Mouse (Mus musculus) frontal cortex, postnatal 36 days (tissue): ENCODE data around the gene 9530068E07Rik.
"Not testable (repeated sequence)": the region's sequence is repeated elsewhere in the genome, so short reads cannot be mapped to it uniquely, and the experiment has no call there.

Experiments
- DNase-seq, 2 experiments: peaks; one replicate each; pipeline ENCODE4 v3.0.0; 2022; ENCODE audit warnings: low spot score in 2 of 2

9530068E07Rik gene

DNA sequence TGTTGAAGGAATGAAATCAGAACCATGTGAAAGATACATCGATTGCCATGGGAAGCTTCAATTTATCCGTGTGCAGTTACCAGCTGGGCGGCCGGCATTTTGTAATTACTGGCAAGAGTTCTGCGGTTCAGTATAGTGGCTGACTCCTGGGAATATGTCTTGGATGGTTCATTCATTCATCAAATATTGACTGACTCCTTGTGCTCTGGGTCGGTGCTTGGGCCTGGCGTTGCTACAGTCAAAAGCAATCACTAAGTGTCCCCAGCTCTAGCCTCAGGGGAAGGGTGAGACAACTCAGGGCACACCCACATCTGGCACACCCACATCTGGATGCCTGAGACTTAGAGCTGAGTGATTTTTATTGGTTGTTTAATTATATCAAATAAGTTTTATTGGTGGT, 22.4 kb upstream of the 9530068E07Rik start:
- DNase-seq: no peak

DNA sequence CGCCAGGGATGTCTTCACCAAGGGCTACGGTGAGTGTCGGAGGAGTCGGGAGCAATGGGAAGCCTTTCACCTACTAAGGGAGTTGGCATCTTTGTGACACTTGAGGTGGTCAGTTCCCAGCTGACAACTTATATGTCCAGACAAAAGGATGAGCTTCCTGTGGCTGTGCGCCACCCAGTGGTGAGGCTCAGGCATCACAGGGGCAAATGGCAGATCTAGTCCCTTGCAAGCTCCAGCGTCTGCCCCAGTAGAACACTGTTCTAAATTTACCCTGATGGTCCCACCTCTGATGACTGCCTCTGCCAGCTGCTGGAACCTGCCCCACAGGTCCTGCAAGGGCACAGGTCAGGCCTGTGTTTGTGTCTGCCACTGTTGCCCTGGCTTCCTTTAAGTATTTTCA, 21.9 kb upstream of the 9530068E07Rik start:
- DNase-seq: peak; percentile 22 to 45

GRCm38 (mm10) chr11:52377579-52377978, 18.6 kb upstream of the 9530068E07Rik start:
- DNase-seq: no peak

DNA sequence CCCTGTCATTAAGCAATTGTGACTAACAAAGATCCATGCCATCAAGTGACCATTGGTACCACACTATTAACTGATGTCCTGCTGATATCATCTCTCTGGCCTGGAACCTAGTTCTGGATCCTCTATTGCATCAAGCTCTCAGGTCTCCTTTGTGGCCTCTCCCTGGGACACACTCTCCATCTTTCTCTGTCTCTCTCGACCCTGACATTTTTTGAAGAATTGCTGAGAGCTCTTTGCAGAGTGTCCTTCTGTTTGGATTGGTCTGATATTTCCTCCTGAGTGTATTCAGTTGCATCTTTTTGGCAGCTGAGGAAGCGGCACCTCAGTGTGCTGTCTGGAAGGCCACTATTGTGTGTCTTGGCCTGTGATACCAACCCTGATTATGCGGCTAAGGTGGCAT, 17.0 kb upstream of the 9530068E07Rik start:
- DNase-seq: no peak

DNA sequence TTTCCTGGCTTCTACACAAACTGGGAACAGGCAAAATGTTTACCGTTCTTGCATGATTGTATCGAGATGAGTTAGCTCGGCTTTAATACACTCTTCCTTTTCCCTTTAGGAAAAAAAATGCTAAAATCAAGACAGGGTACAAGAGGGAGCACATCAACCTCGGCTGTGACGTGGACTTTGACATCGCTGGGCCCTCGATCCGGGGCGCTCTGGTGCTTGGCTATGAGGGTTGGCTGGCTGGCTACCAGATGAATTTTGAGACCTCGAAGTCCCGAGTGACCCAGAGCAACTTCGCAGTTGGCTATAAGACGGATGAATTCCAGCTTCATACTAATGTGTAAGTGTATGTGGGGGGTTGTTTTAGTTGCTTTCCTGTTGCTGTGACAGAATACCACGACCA, 12.5 kb upstream of the 9530068E07Rik start:
- no peak for DNase-seq

- DNase-seq: no peak
Observed at GRCm38 (mm10) chr11:52384667-52385066, 11.6 kb upstream of the 9530068E07Rik start.

DNA sequence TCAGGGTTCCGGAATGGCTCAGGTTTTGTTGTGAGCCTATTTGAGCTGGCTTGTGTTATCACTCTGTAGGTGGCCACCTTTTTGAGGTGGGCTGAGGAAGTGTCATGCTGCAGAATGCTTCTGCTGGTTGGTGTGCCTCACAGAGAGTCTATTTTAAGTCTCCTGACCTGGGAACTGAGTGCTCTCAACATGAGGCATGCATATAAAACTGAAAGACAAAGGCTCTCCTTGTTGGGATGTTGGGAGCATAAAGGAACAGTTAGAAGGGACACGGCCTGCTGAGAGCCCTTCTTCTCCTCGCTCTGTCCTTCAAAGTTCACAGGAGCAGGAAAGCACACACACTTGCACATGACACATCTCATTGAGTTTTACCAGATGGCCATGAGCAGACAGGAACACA, 9.3 kb upstream of the 9530068E07Rik start:
- no peak for DNase-seq

DNA sequence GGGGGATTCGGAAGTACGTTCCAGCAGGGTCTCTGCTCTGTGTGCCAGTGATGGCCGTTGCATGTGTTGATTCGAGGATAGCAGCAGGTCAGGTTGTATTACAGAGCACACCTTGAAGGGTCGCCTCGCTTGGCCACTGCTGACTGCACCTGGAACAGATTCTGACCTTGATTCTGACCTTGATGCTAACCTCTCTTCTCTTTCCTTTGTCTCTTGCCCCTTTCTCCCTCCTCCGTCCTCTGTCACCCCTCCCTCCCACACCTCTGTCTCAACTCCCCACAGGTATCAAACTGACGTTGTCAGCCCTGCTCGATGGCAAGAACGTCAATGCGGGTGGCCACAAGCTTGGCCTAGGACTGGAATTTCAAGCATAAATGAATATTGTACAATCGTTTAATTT, 8.1 kb upstream of the 9530068E07Rik start:
- DNase-seq: no peak

DNA sequence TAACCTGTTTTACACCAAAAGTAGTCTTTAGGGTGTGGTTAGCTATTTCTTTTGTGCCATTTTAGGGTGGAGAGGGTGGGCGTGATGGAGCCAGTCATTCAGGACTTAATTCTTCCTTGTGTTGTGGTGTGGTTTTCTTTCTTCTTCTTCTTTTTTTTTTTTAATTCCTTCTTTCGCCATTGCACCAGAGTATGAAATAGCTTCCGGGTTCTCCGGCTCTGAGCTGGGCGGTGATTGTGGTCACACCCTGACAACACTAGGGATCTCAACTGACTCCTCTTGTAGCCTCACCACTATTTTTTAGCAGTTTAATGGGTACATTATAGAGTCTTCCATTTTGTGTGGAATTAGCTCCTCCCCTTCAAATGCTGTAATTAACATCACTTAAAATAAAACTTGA, 7.2 kb upstream of the 9530068E07Rik start:
- DNase-seq: not testable (repeated sequence)

GRCm38 (mm10) chr11:52389933-52390332, 6.3 kb upstream of the 9530068E07Rik start:
- DNase-seq: no peak

- no peak for DNase-seq
Observed at GRCm38 (mm10) chr11:52394494-52394893, 1.7 kb upstream of the 9530068E07Rik start.

DNA sequence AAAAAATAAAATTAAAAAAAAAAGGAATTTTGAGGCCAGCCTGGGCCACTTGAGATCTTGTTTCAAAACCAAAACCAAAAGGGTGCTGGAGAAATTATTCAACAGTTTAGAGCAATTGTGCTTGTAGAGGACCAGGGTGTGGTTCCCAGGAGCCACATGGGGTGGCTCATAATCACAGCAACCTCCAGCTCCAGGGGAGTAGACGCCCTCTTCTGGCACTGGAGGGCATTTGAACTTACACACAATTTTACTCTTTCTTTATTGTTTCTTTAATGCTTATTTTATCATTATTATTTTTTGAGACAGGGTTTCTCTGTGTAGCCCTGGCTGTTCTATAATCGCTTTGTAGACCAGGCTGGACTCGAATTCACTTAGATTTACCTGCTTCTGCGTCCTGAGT, 885 bp upstream of the 9530068E07Rik start:
- DNase-seq: no peak

- no peak for DNase-seq
Observed at GRCm38 (mm10) chr11:52396597-52397188, 465 bp downstream of the 9530068E07Rik start.

GRCm38 (mm10) chr11:52397385-52397987, 1.3 kb downstream of the 9530068E07Rik start:
- DNase-seq: no peak

DNA sequence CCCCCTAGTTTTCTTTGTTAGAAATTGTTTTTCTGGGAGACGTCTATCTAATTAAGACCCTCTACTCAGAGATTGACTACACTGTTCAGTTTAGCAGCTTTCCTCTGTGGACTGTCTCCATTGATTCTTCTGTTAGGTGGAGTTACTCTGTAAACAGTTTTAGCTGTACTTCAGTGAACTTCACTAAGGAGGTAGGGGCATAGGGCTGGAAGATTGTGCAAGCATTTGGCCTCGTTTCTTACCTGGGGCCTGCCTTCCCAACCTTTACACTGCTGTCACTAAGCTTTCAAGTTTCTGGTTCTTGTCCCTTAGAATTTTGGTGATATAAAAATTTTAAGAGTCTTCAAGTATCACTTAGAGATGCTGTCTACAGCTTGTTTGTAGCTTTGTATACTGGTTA, 5.2 kb downstream of the 9530068E07Rik start:
- no peak for DNase-seq

- no peak for DNase-seq
Observed at GRCm38 (mm10) chr11:52402566-52402965, 6.3 kb downstream of the 9530068E07Rik start.

DNA sequence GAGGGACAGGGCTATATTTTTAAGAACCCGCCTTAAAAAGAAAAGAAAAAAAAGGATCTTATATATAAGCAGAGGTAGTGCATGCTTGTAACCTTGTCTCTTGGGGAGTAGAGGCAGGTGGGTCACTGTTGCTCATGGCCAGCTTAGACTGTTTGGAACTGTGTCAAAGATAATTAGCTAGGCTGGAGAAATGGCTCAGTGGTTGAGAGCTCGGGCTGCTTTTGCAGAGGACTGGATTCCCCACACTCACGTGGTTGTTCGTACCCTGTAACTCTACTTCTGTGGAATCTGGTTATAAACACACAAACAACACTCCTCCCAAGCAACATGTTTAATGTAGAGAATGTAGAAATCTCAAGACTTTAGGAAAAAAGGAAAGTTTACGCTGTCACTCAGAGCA, 8.0 kb downstream of the 9530068E07Rik start:
- no peak for DNase-seq

GRCm38 (mm10) chr11:52405196-52405688, 9.0 kb downstream of the 9530068E07Rik start:
- DNase-seq: no peak

GRCm38 (mm10) chr11:52409316-52409715, 13.1 kb downstream of the 9530068E07Rik start:
- DNase-seq: no peak

- no peak for DNase-seq
Observed at GRCm38 (mm10) chr11:52418358-52418757, 22.1 kb downstream of the 9530068E07Rik start.

DNA sequence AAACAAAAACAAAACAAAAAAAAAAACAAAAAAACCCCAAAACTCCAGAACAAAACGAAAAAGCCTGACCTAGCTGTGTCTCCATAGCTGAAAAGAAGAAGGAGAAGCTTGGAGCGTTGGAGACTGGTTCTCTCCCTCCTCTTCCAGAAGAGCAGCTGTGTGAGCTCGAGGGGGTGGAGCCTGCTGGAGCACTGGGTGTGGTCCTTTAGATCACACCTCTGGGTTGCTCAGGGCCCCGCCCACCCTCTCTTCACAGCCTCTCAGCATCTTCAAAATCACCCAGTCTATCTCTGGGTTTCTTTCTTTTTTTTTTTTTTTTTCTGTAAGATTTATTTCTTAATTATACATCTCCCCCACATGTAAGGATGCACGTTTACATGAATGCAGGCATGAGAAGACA, 23.0 kb downstream of the 9530068E07Rik start:
- DNase-seq: no peak

DNA sequence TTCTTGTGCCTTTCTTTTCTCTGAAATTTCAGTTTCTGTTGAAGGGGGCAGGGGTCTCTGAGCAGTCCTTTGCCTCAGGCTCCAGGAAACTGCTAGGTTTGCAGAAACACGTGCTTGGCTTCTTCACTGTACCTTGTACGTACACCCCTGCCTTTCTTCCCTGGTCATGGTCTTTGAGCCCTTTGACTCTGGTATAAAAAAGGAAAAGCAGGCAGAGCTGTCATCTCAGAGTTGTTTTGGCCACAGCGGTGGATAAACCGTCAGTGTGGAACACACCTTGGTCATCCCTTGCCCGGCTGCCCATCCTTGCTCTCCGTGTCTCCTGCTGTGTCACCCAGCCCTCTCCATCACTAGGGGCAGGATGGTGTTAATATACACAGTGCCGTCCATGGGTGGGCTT, 23.6 kb downstream of the 9530068E07Rik start:
- no peak for DNase-seq

GRCm38 (mm10) chr11:52420296-52421052, 24.2 kb downstream of the 9530068E07Rik start:
- no peak for DNase-seq
